Mouse (Mus musculus) lung, postnatal 14 days (tissue): Measurements from ENCODE around the gene Gm21961.
"Not testable (repeated sequence)": the region's sequence is repeated elsewhere in the genome, so short reads cannot be mapped to it uniquely, and the experiment has no call there.

Source experiments
- DNase-seq: peaks from one replicate; pipeline ENCODE4 v3.0.0; 2021

Gm21961 gene

GRCm38 (mm10) chr15:65014804-65015203 is at the start of gene Gm21961:
Gm21961 (minus strand) TSS chr15:65014904.
- no peak for DNase-seq

DNA sequence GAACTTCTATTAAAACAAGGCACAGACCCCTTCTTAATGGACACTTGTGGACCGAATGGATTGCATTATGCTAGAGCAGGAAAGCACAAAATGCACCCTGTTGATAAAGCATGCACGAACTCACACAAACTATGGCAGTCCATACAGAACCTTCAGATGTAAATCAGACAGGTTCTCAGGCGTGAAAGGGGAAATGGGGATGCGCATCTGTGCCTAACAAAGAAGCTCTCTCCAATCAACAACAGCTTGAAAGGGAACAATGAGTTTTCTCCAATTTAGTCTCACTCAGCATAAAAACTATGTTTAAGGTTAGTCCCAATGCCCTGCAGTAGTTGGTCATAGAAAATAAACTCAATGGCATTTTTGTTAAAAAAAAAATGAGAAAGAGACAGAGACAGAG is 27.3 kb upstream of the Gm21961 start:
- no peak for DNase-seq

DNA sequence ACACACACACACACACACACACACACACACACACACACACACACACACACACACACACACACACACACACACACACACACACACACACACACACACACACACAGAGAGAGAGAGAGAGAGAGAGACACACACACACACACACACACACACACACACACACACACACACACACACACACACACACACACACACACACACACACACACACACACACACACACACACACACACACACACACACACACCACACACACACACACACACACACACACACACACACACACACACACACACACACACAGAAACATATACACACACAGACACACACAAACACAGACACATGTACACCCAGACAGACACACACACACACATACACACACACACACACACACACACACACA is 24.5 kb upstream of the Gm21961 start:
- not testable (repeated sequence) for DNase-seq

GRCm38 (mm10) chr15:65017971-65018370 is 3.3 kb upstream of the Gm21961 start:
- DNase-seq: no peak

DNA sequence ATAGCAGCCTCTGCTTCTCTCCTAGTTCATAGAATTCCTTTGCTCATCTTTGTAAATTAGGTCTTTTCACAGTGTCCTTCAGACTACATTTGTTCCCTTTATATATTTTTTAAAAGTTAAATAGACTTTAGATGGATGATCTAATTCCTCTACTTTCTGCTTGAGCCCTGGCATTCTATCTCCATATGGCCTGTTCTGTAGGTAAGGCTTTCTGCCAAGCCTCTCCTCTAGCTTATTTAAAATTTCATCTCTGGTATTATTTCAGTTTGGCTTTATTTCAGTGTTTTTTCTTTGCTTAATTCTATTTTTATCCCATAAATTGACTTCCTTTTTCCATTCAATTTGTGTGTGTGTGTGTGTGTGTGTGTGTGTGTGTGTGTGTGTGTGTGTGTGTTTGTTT is 8.5 kb downstream of the Gm21961 start:
- DNase-seq: no peak

DNA sequence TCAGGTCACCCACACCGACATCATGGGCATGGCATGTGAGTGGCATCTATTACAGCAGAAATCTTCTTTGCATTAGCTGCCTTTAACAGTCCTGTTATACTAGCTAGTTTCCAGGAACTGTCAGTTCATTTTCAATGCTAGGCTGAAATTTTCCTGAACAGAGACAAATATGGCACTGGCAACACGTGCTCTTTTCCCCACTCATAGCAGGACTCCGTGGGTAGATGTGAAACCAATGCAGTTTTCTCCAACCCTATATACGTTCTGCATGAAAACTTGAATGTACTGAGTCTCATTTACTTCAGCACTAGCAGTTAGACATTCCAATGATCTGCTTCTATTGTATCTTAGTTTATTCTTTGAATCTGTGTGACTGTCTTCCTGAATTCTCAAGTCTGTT is 20.2 kb downstream of the Gm21961 start:
- DNase-seq: no peak

DNA sequence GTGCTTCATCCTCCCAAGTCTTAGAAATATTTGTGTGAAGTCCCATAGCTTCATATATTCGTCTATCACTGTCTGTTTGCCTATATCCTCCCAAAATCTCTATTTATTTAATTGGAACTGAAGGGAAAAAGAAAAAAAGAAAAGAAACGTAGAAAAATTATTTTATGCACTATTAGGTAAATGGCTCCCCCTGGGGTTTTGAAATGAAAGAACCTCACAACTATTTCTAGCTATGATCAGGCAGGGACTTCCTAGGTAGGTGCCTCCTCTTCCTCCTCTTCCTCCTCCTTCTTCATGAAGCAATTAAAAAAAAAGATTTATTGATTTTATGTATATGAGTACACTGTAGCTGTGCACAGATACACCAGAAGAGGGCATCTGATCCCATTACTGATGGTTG is 34.7 kb downstream of the Gm21961 start:
- DNase-seq: no peak

DNA sequence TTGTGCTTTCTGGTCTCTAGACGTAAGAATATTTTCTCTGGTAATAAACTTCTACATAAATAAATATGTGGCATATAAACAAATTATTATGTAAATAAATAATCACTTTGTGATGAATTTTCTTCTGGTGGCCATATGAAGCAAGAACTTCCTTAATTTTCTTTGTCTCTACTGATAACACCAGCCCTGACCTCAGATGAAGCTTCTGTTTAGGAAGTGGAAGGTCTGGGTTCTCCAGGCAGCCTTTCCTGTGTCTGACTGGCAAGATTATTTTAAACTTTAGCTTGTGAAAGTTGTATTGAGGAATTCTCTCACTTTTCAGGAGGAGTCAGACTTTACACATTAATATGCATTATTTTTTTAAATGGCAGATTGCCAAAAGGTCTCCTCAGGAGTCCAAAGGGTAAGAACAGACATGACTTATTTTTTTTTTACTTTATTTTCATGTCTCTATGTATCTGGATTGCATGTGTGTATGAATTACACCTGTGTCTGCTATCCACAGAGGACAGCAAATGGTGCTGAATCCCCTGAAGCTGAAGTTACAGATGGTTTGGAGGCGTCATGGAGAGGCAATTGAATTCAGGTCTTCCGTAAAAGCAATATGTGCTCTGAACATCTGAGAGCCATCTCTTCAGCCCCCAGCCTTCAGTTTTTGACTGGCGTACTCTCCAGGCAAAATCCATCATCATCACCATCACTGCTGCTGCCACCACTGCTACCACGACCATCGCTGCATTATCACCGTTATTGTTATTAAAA is 38.5 kb downstream of the Gm21961 start:
- no peak for DNase-seq
